Mouse (Mus musculus) hindbrain, embryonic 14.5 days (tissue): ENCODE results near the gene Gm4491. TPM values are rescaled to one million over a fixed set of nuclear protein-coding genes. Genes with fewer than 3 reads are reported as not detected.

Source experiments
- ATAC-seq: fragments of 200-750 bp; cut with Nextera tagmentation; 2 replicates; pipeline ENCODE4 v1.8.0; 2017; ENCODE audit warnings: moderate number of reproducible peaks, mild to moderate bottlenecking, moderate TSS enrichment, moderate library complexity; ENCODE audit not compliant: low FRiP score
- DNase-seq: peaks from one replicate; pipeline ENCODE4 v3.0.0-alpha.2; 2015; ENCODE audit warnings: low spot score
- H3K27ac ChIP-seq: fragments of 300-500 bp; sonication (generic); 2 replicates; pipeline ENCODE4 v1.5.1; 2014; ENCODE audit warnings: mild to moderate bottlenecking, moderate library complexity
- H3K27me3 ChIP-seq: fragments of 300-500 bp; sonication (generic); 2 replicates; pipeline ENCODE4 v1.6.1; 2014; ENCODE audit warnings: mild to moderate bottlenecking, low read length, mixed read lengths; ENCODE audit not compliant: control insufficient read depth, insufficient read depth
- H3K36me3 ChIP-seq: fragments of 300-500 bp; sonication (generic); replicated peaks from 2 replicates; pipeline ENCODE4 v1.6.1; 2014; ENCODE audit not compliant: control insufficient read depth, insufficient read depth
- H3K4me1 ChIP-seq: fragments of 300-500 bp; sonication (generic); replicated peaks from 2 replicates; pipeline ENCODE4 v1.6.1; 2014; ENCODE audit warnings: antibody characterized with exemption, low read length, mixed read lengths; ENCODE audit not compliant: control insufficient read depth, insufficient read depth
- H3K4me2 ChIP-seq: fragments of 300-500 bp; sonication (generic); replicated peaks from 2 replicates; pipeline ENCODE4 v1.6.1; 2014; ENCODE audit warnings: mild to moderate bottlenecking, moderate library complexity
- H3K4me3 ChIP-seq: fragments of 300-500 bp; sonication (generic); replicated peaks from 2 replicates; pipeline ENCODE4 v1.5.1; 2014; ENCODE audit warnings: mild to moderate bottlenecking, low read length
- H3K9ac ChIP-seq: fragments of 300-500 bp; sonication (generic); 2 replicates; pipeline ENCODE4 v1.6.1; 2014
- H3K9me3 ChIP-seq: fragments of 300-500 bp; sonication (generic); 2 replicates; pipeline ENCODE4 v1.6.1; 2016; ENCODE audit warnings: low read length; ENCODE audit not compliant: control insufficient read depth
- WGBS: fragments of 180-500 bp; shearing (Covaris S2); extraction: QIAGEN DNeasy Blood & Tissue Kit; methylation state at CpG from one replicate; pipeline ENCODE4 v1.1.7; 2014; 5-methylcytosine and 5-hydroxymethylcytosine counted together
- polyA plus RNA-seq: library from polyadenylated mRNA; unstranded; fragments of >200 nt; fragmentation: Nextera tagmentation; extraction: Ambion mirVana; gene quantifications from 2 replicates; pipeline ENCODE4 v1.2.1, GENCODE M21; 2014

Gm4491 gene
- polyA plus RNA-seq, 1 experiment from 2014 or later = not detected

GRCm38 (mm10) chr14:57109194-57109593 lies 6.5 kb downstream of the Gm4491 start:
- H3K4me1 ChIP-seq = peaks cover 6% of the 10 kb centered on the region
- H3K36me3 ChIP-seq = no peaks in the 10 kb centered on the region
- H3K9ac ChIP-seq = no peak overlapping the region
- ATAC-seq (no peak), DNase-seq (peak; percentile 93)
- WGBS = 8% methylated on average over 4 of the region's 4 CpGs
- no peak overlapping the region for H3K4me3 ChIP-seq
- no peak overlapping the region for H3K27ac ChIP-seq
- H3K9me3 ChIP-seq = no peaks in the 10 kb centered on the region
- peaks cover 37% of the 10 kb centered on the region for H3K27me3 ChIP-seq
- H3K4me2 ChIP-seq = no peak overlapping the region

GRCm38 (mm10) chr14:57107916-57108315 lies 7.8 kb downstream of the Gm4491 start:
- DNase-seq (no peak), ATAC-seq (no peak)
- Histone ChIP-seq H3K9me3 (no peaks in the 10 kb centered on the region), H3K4me1 (peaks cover 10% of the 10 kb centered on the region), H3K36me3 (no peaks in the 10 kb centered on the region), H3K9ac (no peak overlapping the region), H3K27me3 (peaks cover 50% of the 10 kb centered on the region), H3K4me3 (no peak overlapping the region), H3K27ac (no peak overlapping the region), H3K4me2 (no peak overlapping the region)
- 76% methylated on average over 5 of the region's 5 CpGs for WGBS

DNA sequence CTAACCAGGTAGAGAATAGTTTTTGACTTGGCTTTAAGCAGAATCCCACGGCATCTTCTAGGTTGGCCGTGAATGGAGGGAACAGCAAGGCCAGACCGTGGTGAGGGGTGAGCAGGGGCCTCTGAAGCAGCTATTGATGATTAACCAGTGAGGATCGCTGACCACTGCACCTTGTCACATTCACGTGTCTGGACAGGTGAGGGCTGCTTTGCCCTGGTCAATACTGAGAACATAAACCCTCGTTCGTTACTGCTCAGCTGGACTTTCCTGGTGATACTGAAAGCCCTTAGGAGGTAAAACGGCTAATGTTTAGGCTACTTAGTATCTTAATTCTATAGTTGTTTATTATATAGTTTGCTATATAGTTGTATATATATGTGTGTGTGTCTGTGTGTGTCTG lies 8.6 kb downstream of the Gm4491 start:
- DNase-seq = no peak
- peaks cover 58% of the 10 kb centered on the region for H3K27me3 ChIP-seq
- H3K4me2 ChIP-seq = no peak overlapping the region
- H3K36me3 ChIP-seq = no peaks in the 10 kb centered on the region
- H3K9me3 ChIP-seq = no peaks in the 10 kb centered on the region
- no peak overlapping the region for H3K9ac ChIP-seq
- 78% methylated on average over 8 of the region's 8 CpGs for WGBS
- H3K4me1 ChIP-seq = peaks cover 10% of the 10 kb centered on the region
- ATAC-seq = no peak
- no peak overlapping the region for H3K27ac ChIP-seq
- H3K4me3 ChIP-seq = no peak overlapping the region

GRCm38 (mm10) chr14:57105721-57106120 lies 10.0 kb downstream of the Gm4491 start:
- no peak for DNase-seq
- no peak for ATAC-seq
- Histone ChIP-seq H3K4me2 (no peak overlapping the region), H3K27ac (no peak overlapping the region), H3K27me3 (peaks cover 63% of the 10 kb centered on the region), H3K36me3 (no peaks in the 10 kb centered on the region), H3K4me3 (no peak overlapping the region), H3K4me1 (peaks cover 10% of the 10 kb centered on the region), H3K9ac (no peak overlapping the region), H3K9me3 (no peaks in the 10 kb centered on the region)
- 49% methylated on average over 11 of the region's 11 CpGs for WGBS

DNA sequence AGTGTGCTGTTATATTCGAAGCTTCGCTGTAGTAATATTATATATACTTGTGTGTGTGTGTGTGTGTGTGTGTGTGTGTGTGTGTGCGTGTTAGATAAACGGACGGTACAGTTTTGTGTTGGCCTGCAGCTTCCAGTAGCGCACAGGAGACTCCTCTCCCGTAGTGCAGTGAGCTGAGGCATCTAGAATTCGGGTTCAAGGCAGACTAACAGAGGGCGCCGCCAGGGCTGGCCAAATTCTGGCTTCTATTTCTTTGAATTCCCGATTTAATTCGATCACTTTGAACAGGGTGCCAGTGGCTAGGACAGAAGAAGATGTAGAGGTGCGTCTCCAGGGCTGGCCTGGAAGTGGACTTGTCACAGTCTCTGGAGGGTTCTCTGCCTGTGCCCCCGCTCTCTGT lies 10.6 kb downstream of the Gm4491 start:
- no peak for DNase-seq
- peak overlapping the region; percentile 63 for H3K4me3 ChIP-seq
- peaks cover 63% of the 10 kb centered on the region for H3K27me3 ChIP-seq
- H3K9ac ChIP-seq = no peak overlapping the region
- 8% methylated on average over 14 of the region's 14 CpGs for WGBS
- H3K4me1 ChIP-seq = peaks cover 10% of the 10 kb centered on the region
- peak overlapping the region; percentile 100 for H3K4me2 ChIP-seq
- no peak overlapping the region for H3K27ac ChIP-seq
- no peaks in the 10 kb centered on the region for H3K9me3 ChIP-seq
- ATAC-seq = no peak
- no peaks in the 10 kb centered on the region for H3K36me3 ChIP-seq

DNA sequence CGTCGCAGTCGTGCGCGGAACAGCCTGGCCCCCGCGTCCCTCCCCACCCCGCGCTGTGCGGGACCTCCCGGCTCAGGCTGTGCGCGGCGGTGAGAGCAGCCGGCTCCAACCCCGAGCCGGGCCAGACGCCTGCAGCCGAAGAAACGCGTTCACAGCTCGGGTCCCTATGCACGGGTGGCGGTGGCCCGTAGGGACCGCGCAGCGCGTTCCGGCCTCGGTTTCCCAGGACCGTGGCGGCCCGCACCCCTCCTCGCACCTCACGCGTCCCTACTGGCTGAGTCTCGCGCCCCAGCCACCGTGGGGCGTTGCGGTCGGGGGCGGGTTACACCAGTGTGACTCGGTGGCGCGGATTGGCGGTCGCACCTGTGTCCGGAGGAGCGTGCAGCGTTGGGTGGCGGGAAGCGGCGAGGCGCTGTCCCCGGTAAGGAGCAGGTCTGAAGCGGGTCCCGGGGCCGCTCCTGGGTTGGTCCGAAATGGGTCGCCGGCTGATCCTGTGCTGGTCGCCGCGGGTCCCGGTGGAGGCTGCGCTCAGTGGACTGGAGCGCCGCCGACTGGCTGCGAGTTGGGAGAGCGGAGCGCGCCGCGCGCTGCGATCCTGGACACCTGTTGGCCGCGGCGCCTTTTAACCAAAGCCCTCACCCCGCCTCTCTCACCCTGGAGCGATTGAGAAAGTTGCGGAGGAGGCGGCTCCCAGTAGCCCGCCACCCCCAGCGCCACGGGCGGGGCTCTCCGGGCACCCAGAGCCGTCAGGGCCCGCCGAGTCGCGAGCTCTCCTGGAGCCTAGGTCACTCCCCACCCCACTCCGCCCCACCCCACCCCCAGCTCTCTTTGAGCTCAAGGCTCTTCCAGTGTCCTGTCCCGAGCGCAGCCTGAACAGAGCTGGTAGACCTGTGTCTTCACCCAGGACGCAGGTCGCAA lies 11.3 kb downstream of the Gm4491 start, which contains the start of gene Gjb2:
Gene Gjb2 (minus strand): TSS at position 597 of the 918 bp plus-strand sequence.
- peak within 1 kb of the TSS; percentile 63 for H3K4me3 ChIP-seq
- WGBS = under 1% methylated on average over 100 of the region's 101 CpGs

DNA sequence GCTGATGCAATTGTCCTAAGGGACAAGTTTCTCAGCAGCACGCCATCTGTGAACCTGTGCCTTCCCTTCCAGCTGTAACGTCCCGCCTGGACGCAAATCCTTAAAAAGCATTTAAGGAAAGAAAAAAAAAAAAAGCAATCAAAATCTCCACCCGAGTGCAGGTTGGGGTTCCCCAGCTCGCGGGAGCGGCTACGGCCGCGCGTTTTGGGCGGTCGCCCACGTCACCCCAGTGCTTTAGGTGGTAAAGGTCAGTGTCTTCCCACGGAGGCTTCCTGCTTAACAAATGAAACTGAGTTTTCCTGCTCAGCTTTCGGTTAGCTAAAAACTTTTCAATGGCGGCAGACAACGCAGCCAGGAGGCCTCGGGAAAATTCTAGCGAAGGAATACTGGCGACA lies 12.0 kb downstream of the Gm4491 start:
- no peak for ATAC-seq
- Histone ChIP-seq H3K36me3 (no peaks in the 10 kb centered on the region), H3K9me3 (no peaks in the 10 kb centered on the region), H3K4me3 (peak overlapping the region; percentile 63), H3K4me1 (peaks cover 10% of the 10 kb centered on the region), H3K27ac (no peak overlapping the region), H3K27me3 (peaks cover 63% of the 10 kb centered on the region), H3K9ac (peak overlapping the region; percentile 54), H3K4me2 (peak overlapping the region; percentile 100)
- DNase-seq = no peak
- 2% methylated on average over 22 of the region's 22 CpGs for WGBS

More for the DNA sequence above, 11.3 kb downstream of the Gm4491 start, which contains the start of gene Gjb2:
- no peak for DNase-seq
- Histone ChIP-seq H3K9me3 (no peaks in the 10 kb centered on the region), H3K36me3 (no peaks in the 10 kb centered on the region), H3K9ac (peak within 1 kb of the TSS; percentile 54), H3K27ac (no peak within 1 kb of the TSS), H3K4me2 (peak within 1 kb of the TSS; percentile 100), H3K27me3 (peaks cover 63% of the 10 kb centered on the region), H3K4me1 (peaks cover 10% of the 10 kb centered on the region)
- peak; percentile 71 for ATAC-seq

GRCm38 (mm10) chr14:57103121-57103520 lies 12.6 kb downstream of the Gm4491 start:
- no peak overlapping the region; the same call in 1 of the 2 replicates for H3K4me2 ChIP-seq
- peaks cover 63% of the 10 kb centered on the region for H3K27me3 ChIP-seq

DNA sequence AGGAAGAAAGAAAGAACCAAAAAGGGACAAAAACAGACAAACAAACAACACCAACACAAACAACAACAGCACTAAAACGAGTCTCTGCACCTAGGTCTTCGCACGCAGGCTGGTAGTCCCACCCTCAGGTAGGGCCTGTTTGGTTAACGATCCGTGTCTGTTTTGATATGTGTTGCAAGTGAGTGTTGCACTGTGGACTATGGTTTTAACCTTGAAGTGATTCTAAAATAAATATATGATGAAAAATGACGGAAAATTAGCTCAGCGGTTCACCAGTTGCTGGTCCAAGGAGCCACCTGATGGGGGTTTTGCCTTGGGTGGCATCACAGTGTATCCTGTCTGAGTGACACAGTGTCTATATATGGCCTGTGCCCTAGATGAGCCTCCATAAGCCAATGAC lies 14.1 kb downstream of the Gm4491 start:
- Histone ChIP-seq H3K4me3 (no peak overlapping the region), H3K4me2 (no peak overlapping the region; the same call in 1 of the 2 replicates), H3K27ac (no peak overlapping the region), H3K27me3 (peaks cover 50% of the 10 kb centered on the region), H3K9me3 (no peaks in the 10 kb centered on the region), H3K9ac (no peak overlapping the region), H3K36me3 (no peaks in the 10 kb centered on the region), H3K4me1 (peaks cover 10% of the 10 kb centered on the region)
- DNase-seq (no peak), ATAC-seq (no peak)
- WGBS = 90% methylated on average over 7 of the region's 7 CpGs

More at GRCm38 (mm10) chr14:57103121-57103520, 12.6 kb downstream of the Gm4491 start:
- Histone ChIP-seq H3K36me3 (no peaks in the 10 kb centered on the region), H3K27ac (no peak overlapping the region), H3K9me3 (no peaks in the 10 kb centered on the region), H3K4me3 (peak overlapping the region; percentile 63), H3K9ac (no peak overlapping the region), H3K4me1 (peaks cover 10% of the 10 kb centered on the region)
- 59% methylated on average over 6 of the region's 6 CpGs for WGBS
- ATAC-seq = no peak
- no peak for DNase-seq
